Mouse (Mus musculus) forebrain, embryonic 14.5 days (tissue): ENCODE results near the gene Sult2b1. TPM values are rescaled to one million over a fixed set of nuclear protein-coding genes. Genes with fewer than 3 reads are reported as not detected.

Source experiments
- ATAC-seq: fragments of 200-750 bp; cut with Nextera tagmentation; 2 replicates; pipeline ENCODE4 v1.8.0; 2017; ENCODE audit warnings: mild to moderate bottlenecking, moderate library complexity
- DNase-seq: peaks from one replicate; pipeline ENCODE4 v3.0.0-alpha.2; 2015; ENCODE audit warnings: low spot score
- H3K27ac ChIP-seq: fragments of 300-500 bp; sonication (generic); 2 replicates; pipeline ENCODE4 v1.5.1; 2014; ENCODE audit warnings: low read depth, mild to moderate bottlenecking, control low read depth, low read length, moderate library complexity
- H3K27me3 ChIP-seq: fragments of 300-500 bp; sonication (generic); replicated peaks from 2 replicates; pipeline ENCODE4 v1.6.1; 2014; ENCODE audit warnings: low read length, control low read depth, mixed read lengths; ENCODE audit not compliant: control insufficient read depth, insufficient read depth
- H3K36me3 ChIP-seq: fragments of 300-500 bp; sonication (generic); 2 replicates; pipeline ENCODE4 v1.6.1; 2014; ENCODE audit warnings: low read length, control low read depth; ENCODE audit not compliant: control insufficient read depth, insufficient read depth
- H3K4me1 ChIP-seq: fragments of 300-500 bp; sonication (generic); 2 replicates; pipeline ENCODE4 v1.6.1; 2014; ENCODE audit warnings: antibody characterized with exemption, low read length, control low read depth; ENCODE audit not compliant: control insufficient read depth, insufficient read depth
- H3K4me2 ChIP-seq: fragments of 300-500 bp; sonication (generic); 2 replicates; pipeline ENCODE4 v1.6.1; 2014; ENCODE audit warnings: mild to moderate bottlenecking, control low read depth, low read length
- H3K4me3 ChIP-seq: fragments of 300-500 bp; sonication (generic); 2 replicates; pipeline ENCODE4 v1.5.1; 2014; ENCODE audit warnings: low read depth, low read length, control low read depth
- H3K9ac ChIP-seq: fragments of 300-500 bp; sonication (generic); 2 replicates; pipeline ENCODE4 v1.6.1; 2014; ENCODE audit warnings: mild to moderate bottlenecking, low read length, control low read depth, moderate library complexity
- H3K9me3 ChIP-seq: fragments of 300-500 bp; sonication (generic); replicated peaks from 2 replicates; pipeline ENCODE4 v1.6.1; 2016; ENCODE audit warnings: low read length, control low read depth, mixed read lengths; ENCODE audit not compliant: control insufficient read depth
- WGBS: fragments of 180-500 bp; shearing (Covaris S2); extraction: QIAGEN DNeasy Blood & Tissue Kit; methylation state at CpG from one replicate; pipeline ENCODE4 v1.1.7; 2014; 5-methylcytosine and 5-hydroxymethylcytosine counted together
- polyA plus RNA-seq: library from polyadenylated mRNA; unstranded; fragments of >200 nt; fragmentation: Nextera tagmentation; extraction: Ambion mirVana; gene quantifications from 2 replicates; pipeline ENCODE4 v1.2.1, GENCODE M21; 2014

Gene Sult2b1
- polyA plus RNA-seq, 1 experiment from 2014 or later, result 4.0 TPM

DNA sequence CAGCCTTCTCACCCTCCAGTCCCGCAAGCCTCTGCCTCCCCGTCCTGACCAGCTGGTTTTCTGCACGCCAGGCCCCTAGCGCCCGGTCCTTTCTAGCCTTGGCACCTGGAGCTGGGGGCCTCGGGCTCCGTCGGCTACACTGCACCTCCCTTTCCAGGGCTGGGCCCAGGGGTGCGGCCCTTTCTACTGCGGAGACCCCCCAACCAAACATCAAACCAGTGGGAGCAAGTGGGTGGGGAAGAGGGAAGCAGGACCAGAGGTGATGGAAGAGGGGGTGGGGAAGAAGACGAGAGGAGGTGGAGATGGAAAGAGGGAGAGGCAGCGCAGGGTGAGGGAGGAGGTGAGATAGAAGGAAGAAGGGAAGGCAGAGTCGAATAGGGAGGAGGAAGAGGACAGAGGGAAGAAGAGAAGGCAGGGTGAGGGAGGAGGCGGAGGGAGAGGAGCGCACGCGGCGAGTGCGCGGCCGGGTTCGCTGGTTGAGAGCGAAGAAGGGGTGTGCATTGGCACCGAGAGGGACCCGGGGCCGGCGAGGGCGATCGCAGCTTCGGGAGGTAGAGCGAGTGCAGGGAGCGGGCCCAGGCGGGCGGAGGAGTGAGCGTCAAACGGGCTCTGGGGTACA, 84.8 kb downstream of the Sult2b1 start, which contains the start of gene Car11:
TSS of gene Car11 (plus strand) at position 321 of the 619 bp plus-strand sequence.
- DNase-seq (no peak), ATAC-seq (no peak)
- H3K27ac ChIP-seq, result peak within 1 kb of the TSS; percentile 63

DNA sequence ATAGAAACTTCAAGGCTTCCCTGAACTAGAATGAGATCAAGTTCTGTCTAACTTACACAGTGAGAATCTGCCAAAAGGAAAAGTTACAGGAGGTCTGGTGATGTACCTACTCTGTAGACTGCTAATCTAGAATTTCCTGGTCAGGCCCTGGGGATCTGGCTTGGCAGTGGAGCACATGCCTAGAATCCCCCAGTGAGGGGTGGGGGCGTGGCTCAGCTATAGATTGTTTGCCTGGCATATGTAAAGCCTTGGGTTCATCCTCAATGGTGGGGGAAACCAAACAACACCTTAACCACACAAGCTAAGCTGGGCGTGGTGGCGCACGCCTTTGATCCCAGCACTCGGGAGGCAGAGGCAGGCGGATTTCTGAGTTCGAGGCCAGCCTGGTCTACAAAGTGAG, 86.6 kb downstream of the Sult2b1 start:
- Histone ChIP-seq H3K9me3 (no peaks in the 10 kb centered on the region), H3K4me1 (peaks cover 6% of the 10 kb centered on the region; the same call in 1 of the 2 replicates), H3K4me3 (no peak overlapping the region), H3K27me3 (peaks cover 15% of the 10 kb centered on the region), H3K36me3 (no peaks in the 10 kb centered on the region), H3K9ac (no peak overlapping the region), H3K4me2 (no peak overlapping the region), H3K27ac (no peak overlapping the region)
- 86% methylated on average over 6 of the region's 7 CpGs for WGBS
- DNase-seq (no peak), ATAC-seq (no peak)

More for the DNA sequence above, 84.8 kb downstream of the Sult2b1 start, which contains the start of gene Car11:
- peaks cover 15% of the 10 kb centered on the region for H3K27me3 ChIP-seq
- peaks cover 6% of the 10 kb centered on the region; the same call in 1 of the 2 replicates for H3K4me1 ChIP-seq
- no peaks in the 10 kb centered on the region for H3K36me3 ChIP-seq
- peak within 1 kb of the TSS; percentile 83 for H3K4me2 ChIP-seq
- peak within 1 kb of the TSS; percentile 66 for H3K9ac ChIP-seq
- H3K9me3 ChIP-seq, result no peaks in the 10 kb centered on the region
- peak within 1 kb of the TSS; percentile 38 for H3K4me3 ChIP-seq
- WGBS, result under 1% methylated on average over 36 of the region's 36 CpGs

DNA sequence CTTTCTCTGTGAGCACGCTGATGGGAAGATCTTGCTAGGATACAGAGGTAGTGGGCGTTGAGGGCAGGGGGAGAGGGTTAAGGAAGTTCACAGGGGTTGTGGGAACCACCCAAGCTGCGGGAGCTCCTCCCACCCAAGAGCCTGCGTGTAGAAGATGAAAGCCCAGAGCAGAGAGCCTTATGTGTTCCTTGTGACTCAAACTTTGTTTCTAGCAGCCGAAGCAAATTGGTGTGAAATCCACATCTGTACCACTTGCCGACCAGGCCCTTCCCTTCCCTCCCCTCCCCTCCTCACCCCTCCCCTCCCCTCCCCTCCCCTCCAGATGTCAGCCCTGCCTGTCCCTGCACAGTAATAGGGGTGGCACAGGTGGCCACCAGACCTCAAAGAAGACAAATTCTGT, 89.4 kb downstream of the Sult2b1 start:
- Histone ChIP-seq H3K27me3 (peaks cover 12% of the 10 kb centered on the region), H3K4me3 (no peak overlapping the region), H3K9me3 (no peaks in the 10 kb centered on the region), H3K9ac (no peak overlapping the region), H3K4me1 (peaks cover 2% of the 10 kb centered on the region; the same call in 1 of the 2 replicates), H3K27ac (no peak overlapping the region), H3K4me2 (no peak overlapping the region), H3K36me3 (no peaks in the 10 kb centered on the region)
- ATAC-seq (no peak), DNase-seq (no peak)
- WGBS, result 43% methylated on average over 6 of the region's 6 CpGs

DNA sequence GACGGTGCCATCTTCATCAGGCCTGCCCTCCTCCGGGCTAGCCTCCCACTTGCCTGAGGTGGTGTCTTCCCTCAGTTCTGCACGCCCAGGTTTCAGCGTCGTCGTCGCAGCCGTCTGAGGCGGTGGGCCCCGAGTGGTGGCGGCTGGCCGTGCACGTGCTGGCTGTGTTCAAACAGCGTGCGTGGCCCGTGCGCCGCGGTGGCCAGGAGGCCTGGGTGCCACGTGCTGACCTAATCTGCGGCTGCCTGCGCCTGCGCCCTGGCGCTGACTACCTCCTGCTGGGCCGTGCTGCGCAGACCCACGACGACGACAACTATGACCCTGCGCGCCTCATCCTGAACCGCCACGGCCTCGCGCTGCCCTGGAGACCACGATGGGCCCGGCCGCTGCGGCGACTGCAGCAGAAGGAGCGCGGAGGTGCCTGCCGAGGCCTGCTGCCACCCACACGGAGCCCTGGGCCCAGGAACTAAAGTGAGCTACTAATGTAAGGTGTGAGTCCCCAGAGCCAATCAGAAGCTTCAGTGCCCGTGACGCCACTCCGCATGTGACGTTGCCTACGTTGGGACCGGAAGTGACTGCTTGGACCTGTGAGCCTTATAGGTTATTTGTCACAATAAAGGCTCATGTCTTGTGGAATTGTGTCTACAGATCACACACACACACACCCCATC, 90.4 kb downstream of the Sult2b1 start, which contains the start of gene Sec1:
TSS of gene Sec1 (minus strand) at position 482 of the 671 bp plus-strand sequence.
- Histone ChIP-seq H3K4me1 (no peaks in the 10 kb centered on the region), H3K27me3 (peaks cover 7% of the 10 kb centered on the region), H3K9me3 (no peaks in the 10 kb centered on the region), H3K4me3 (no peak within 1 kb of the TSS), H3K4me2 (no peak within 1 kb of the TSS), H3K9ac (no peak within 1 kb of the TSS), H3K36me3 (no peaks in the 10 kb centered on the region), H3K27ac (no peak within 1 kb of the TSS)
- 91% methylated on average over 50 of the region's 50 CpGs for WGBS
- no peak for DNase-seq
- no peak for ATAC-seq

DNA sequence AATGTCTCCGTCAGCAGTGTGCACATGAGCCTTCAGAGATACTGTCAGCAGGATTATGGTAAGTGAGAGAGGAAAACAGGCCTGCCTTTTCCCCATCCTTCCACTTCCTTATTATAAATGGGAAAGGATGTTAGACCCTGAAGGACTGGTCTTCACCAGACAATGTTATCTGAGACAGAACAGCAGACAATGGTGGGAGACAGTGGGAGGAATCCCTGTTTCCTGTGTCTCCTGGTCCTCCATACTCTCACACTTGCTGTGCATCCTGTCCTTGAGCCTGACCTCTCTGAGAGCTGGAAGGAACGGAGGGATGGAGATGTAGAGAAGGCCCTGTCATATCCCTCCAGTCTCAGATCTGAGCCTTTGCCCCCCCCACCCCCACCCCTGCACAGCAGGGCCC, 92.1 kb downstream of the Sult2b1 start:
- no peak for ATAC-seq
- Histone ChIP-seq H3K4me1 (no peaks in the 10 kb centered on the region), H3K4me2 (no peak overlapping the region), H3K9ac (no peak overlapping the region), H3K4me3 (no peak overlapping the region), H3K27ac (no peak overlapping the region), H3K9me3 (no peaks in the 10 kb centered on the region), H3K36me3 (no peaks in the 10 kb centered on the region), H3K27me3 (no peaks in the 10 kb centered on the region)
- no peak for DNase-seq
- 87% methylated on average over 2 of the region's 2 CpGs for WGBS

DNA sequence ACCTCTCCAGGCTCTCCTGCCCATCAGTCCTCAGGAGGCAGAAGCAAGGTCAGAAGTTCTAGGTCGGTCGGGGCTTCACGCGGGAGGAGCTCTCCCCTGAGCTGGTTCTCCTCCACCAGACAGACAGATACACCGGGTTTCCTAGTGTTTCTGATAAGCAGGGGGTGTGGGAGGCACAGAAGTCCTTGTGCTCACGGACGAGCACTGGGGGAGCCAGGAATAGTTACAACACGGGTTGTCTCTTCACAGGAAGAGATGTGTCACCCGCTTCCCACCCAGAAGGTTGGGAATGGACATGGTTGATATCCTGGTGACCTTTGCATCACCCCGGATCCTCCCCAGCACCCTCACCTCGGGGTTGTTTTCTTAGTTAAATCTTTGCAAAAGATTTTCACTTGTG, 94.7 kb downstream of the Sult2b1 start:
- WGBS, result 83% methylated on average over 11 of the region's 11 CpGs
- no peaks in the 10 kb centered on the region for H3K9me3 ChIP-seq

DNA sequence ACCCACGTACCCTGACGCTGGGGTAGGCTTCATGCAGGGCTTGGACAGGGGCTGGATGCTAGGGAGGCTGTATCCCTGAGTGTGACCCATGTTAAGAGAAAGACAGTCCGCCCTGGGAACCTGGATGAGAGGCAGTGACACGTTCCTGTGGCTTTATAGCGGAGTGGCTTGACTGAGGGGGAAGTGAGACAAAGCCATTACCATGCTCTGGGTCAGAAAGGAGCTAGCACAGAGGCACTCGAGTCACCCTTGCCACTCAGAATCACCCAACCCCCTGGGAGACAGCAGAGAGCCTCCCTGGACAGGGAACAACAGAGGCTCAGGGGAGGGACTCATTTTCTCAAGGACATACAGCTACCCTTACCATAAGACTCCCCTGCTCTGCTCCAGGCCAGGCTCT, 95.4 kb downstream of the Sult2b1 start:
- Histone ChIP-seq H3K36me3 (no peaks in the 10 kb centered on the region), H3K9me3 (no peaks in the 10 kb centered on the region), H3K27ac (no peak overlapping the region), H3K4me2 (no peak overlapping the region), H3K4me3 (no peak overlapping the region), H3K9ac (no peak overlapping the region), H3K27me3 (no peaks in the 10 kb centered on the region), H3K4me1 (no peaks in the 10 kb centered on the region)
- no peak for DNase-seq
- WGBS, result 64% methylated on average over 6 of the region's 6 CpGs
- no peak for ATAC-seq

More for the DNA sequence above, 94.7 kb downstream of the Sult2b1 start:
- Histone ChIP-seq H3K4me3 (no peak overlapping the region), H3K4me1 (no peaks in the 10 kb centered on the region), H3K36me3 (no peaks in the 10 kb centered on the region), H3K9ac (no peak overlapping the region), H3K27me3 (no peaks in the 10 kb centered on the region), H3K27ac (no peak overlapping the region), H3K4me2 (no peak overlapping the region)
- no peak for ATAC-seq
- no peak for DNase-seq

DNA sequence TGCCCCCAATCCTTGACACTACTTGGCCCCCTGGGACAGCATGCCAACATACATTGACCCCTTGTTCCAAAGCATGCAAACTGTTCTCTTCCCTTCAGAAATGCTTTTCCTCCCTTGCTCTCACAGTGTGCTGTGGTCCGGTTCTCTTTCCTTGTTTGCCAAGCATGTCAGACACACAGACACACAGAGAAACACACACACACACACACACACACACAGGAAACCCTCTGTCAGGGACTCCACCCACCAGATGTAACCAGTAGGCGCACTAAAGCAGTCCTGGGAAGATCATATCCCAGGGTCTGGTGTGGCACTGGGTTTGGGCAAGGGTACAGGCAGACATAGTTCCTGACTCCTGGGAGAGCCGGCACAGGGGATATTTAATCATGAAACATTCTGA, 97.6 kb downstream of the Sult2b1 start:
- Histone ChIP-seq H3K4me3 (no peak overlapping the region), H3K4me1 (no peaks in the 10 kb centered on the region), H3K27ac (no peak overlapping the region), H3K36me3 (no peaks in the 10 kb centered on the region), H3K9ac (no peak overlapping the region), H3K27me3 (no peaks in the 10 kb centered on the region), H3K4me2 (no peak overlapping the region), H3K9me3 (no peaks in the 10 kb centered on the region)
- DNase-seq (no peak), ATAC-seq (no peak)
- 82% methylated on average over 3 of the region's 3 CpGs for WGBS

DNA sequence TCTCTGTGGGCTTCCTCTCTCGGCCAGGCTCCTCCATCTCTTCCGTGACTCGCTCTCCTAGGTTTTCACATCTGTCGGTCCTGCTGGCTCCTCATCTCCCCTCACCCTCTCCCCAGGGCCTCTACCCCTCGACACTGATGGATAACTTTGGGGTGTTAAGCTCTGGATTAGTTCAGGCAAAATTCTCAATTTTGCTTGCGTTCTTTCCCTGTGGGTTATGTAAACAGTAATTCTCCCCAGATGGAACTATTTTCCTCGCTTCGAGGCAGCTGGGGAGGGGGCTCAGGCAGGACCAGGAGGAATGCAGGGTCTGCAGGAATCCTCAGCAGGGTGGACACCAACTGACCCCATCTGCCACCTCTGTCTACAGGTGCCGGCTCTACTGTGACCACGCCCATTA, 98.7 kb downstream of the Sult2b1 start:
- Histone ChIP-seq H3K36me3 (no peaks in the 10 kb centered on the region), H3K27me3 (no peaks in the 10 kb centered on the region), H3K9me3 (no peaks in the 10 kb centered on the region), H3K9ac (no peak overlapping the region), H3K4me2 (no peak overlapping the region), H3K4me3 (no peak overlapping the region), H3K4me1 (no peaks in the 10 kb centered on the region), H3K27ac (no peak overlapping the region)
- ATAC-seq (no peak), DNase-seq (no peak)
- 78% methylated on average over 10 of the region's 10 CpGs for whole genome bisulfite sequencing
